Mouse (Mus musculus) lung, embryonic 15.5 days (tissue): ENCODE results near the gene Eif2b4. TPM values are rescaled to one million over a fixed set of nuclear protein-coding genes. Genes with fewer than 3 reads are reported as not detected.

Experiments
- ATAC-seq: fragments of 200-750 bp; cut with Nextera tagmentation; 2 replicates; pipeline ENCODE4 v1.8.0; 2017; ENCODE audit warnings: moderate number of reproducible peaks, borderline replicate concordance; ENCODE audit not compliant: low FRiP score, low TSS enrichment; ENCODE audit errors: extremely low read depth
- H3K27ac ChIP-seq: fragments of 300-500 bp; sonication (generic); 2 replicates; pipeline ENCODE4 v1.5.1; 2015; ENCODE audit warnings: moderate library complexity, mild to moderate bottlenecking, inconsistent platforms
- H3K27me3 ChIP-seq: fragments of 300-500 bp; sonication (generic); 2 replicates; pipeline ENCODE4 v1.6.1; 2015; ENCODE audit warnings: inconsistent platforms
- H3K36me3 ChIP-seq: fragments of 300-500 bp; sonication (generic); 2 replicates; pipeline ENCODE4 v1.6.1; 2015; ENCODE audit warnings: inconsistent platforms
- H3K4me1 ChIP-seq: fragments of 300-500 bp; sonication (generic); 2 replicates; pipeline ENCODE4 v1.6.1; 2015; ENCODE audit warnings: inconsistent platforms
- H3K4me2 ChIP-seq: fragments of 300-500 bp; sonication (generic); 2 replicates; pipeline ENCODE4 v1.6.1; 2015; ENCODE audit warnings: inconsistent platforms, mild to moderate bottlenecking, moderate library complexity
- H3K4me3 ChIP-seq: fragments of 300-500 bp; sonication (generic); 2 replicates; pipeline ENCODE4 v1.5.1; 2015; ENCODE audit warnings: mild to moderate bottlenecking, inconsistent platforms
- H3K9ac ChIP-seq: fragments of 300-500 bp; sonication (generic); 2 replicates; pipeline ENCODE4 v1.6.1; 2015; ENCODE audit warnings: inconsistent platforms
- H3K9me3 ChIP-seq: fragments of 300-500 bp; sonication (generic); 2 replicates; pipeline ENCODE4 v1.6.1; 2016; ENCODE audit warnings: inconsistent platforms
- WGBS: fragments of 180-500 bp; shearing (Covaris S2); methylation state at CpG from one replicate; pipeline ENCODE4 v1.1.7; 2015; 5-methylcytosine and 5-hydroxymethylcytosine counted together
- polyA plus RNA-seq: library from polyadenylated mRNA; unstranded; fragments of >200 nt; fragmentation: Nextera tagmentation; extraction: Ambion mirVana; gene quantifications from 2 replicates; pipeline ENCODE4 v1.2.1, GENCODE M21; 2015

Eif2b4 gene
- polyA plus RNA-seq = 61.2 and 64.3 TPM in 2 replicates

DNA sequence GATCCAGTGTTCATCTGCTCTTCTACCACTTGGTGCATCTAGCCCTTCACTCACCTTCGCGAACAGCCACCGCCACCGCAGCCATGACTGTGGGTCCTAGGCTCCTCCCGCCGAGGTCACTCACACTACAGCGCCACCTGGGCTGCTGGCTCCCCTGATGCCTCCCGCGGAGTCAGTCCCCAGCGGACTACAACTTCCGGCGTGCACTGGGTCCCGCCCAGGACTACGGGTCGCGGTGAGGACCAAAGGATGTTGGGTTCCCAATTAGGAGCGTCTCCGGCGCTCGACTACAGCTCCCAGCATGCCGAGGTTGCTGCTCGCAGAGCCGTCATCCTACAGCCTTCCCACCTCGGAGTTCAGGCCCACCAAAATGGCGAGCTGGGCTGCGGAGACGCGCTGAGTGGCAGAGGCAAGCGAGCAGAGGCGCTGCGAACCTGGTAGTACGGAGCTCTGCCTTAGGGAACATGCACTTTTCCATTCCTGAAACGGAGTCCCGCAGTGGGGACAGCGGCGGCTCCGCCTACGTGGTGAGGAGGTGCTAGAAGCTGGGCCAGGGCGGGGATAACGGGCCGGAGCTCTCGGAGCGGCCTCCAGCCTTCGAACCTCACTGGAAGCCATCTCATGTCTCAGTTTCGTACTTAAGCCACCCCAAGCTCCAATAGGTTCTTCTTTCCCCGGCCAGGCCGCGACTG is at the start of gene Eif2b4, which contains the start of gene Snx17:
TSS of gene Eif2b4 (minus strand) at position 492 of the 692 bp plus-strand sequence.
TSS of gene Snx17 (plus strand) at position 289 of the 692 bp plus-strand sequence.
- no peaks in the 10 kb centered on the region for H3K9me3 ChIP-seq
- H3K4me3 ChIP-seq = peak within 1 kb of the TSS; percentile 90
- no peaks in the 10 kb centered on the region for H3K27me3 ChIP-seq
- H3K4me2 ChIP-seq = peak within 1 kb of the TSS; percentile 63
- H3K4me1 ChIP-seq = peaks cover 19% of the 10 kb centered on the region
- under 1% methylated on average over 48 of the region's 48 CpGs for WGBS
- peak within 1 kb of the TSS; percentile 86 for H3K9ac ChIP-seq
- H3K27ac ChIP-seq = peak within 1 kb of the TSS; percentile 90
- peak; percentile 98 for ATAC-seq
- H3K36me3 ChIP-seq = peaks cover 67% of the 10 kb centered on the region

DNA sequence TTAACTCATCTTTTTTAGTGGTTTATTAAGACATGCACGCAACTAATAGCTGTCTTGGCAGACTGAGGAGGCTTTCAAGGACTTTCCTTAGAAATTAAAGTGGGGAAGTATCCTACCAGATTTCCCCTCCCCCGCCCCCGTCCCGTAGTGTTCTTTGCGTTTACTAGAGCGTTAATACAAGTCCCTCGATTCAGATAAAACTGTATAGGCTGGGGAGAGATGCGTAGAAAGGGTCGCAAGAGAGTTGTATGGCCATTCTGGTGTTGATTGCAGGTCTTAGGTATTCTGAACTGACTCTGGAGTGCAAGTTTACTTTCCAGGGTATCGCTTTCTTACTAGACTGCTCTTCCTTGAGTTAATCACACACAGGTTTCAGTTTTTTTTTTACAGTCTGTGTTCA is 49.0 kb upstream of the Eif2b4 start:
- ATAC-seq = no peak
- no peak overlapping the region for H3K27ac ChIP-seq
- H3K9ac ChIP-seq = peak overlapping the region; percentile 98
- H3K4me2 ChIP-seq = peak overlapping the region; percentile 92
- H3K4me3 ChIP-seq = peak overlapping the region; percentile 94
- H3K27me3 ChIP-seq = no peaks in the 10 kb centered on the region
- H3K36me3 ChIP-seq = peaks cover 36% of the 10 kb centered on the region
- H3K9me3 ChIP-seq = no peaks in the 10 kb centered on the region
- WGBS = 20% methylated on average over 10 of the region's 10 CpGs
- H3K4me1 ChIP-seq = peaks cover 9% of the 10 kb centered on the region

DNA sequence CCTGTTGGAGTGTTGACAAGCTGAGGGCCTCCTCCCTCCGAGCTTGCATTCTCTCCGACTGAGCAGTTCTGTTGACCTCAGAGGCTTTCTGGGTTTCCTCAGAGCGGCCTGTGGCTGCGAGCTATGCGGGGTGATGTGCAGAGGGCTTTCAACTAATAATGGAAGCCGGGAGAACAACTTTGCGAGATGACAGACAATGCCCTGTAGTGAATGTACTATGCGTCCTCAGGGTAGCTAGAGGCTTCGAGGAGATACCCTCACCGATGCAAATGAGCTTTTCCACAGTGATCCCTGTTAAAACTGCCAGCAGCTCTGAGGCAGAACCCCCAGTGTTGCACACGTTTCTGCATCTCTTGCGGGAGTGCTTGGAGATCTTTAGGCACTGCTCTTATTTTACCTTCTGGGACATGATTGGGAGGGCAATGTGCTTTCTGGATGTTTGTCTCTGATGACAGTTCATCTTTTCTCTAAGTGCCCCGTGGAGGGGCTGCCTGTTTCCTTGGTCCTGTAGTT is 48.3 kb upstream of the Eif2b4 start:
- Histone ChIP-seq H3K4me1 (peaks cover 9% of the 10 kb centered on the region), H3K9ac (peak overlapping the region; percentile 98), H3K9me3 (no peaks in the 10 kb centered on the region), H3K27me3 (no peaks in the 10 kb centered on the region), H3K4me2 (peak overlapping the region; percentile 92), H3K36me3 (peaks cover 30% of the 10 kb centered on the region), H3K4me3 (peak overlapping the region; percentile 94), H3K27ac (peak overlapping the region; percentile 99)
- under 1% methylated on average over 13 of the region's 13 CpGs for WGBS
- ATAC-seq = no peak

DNA sequence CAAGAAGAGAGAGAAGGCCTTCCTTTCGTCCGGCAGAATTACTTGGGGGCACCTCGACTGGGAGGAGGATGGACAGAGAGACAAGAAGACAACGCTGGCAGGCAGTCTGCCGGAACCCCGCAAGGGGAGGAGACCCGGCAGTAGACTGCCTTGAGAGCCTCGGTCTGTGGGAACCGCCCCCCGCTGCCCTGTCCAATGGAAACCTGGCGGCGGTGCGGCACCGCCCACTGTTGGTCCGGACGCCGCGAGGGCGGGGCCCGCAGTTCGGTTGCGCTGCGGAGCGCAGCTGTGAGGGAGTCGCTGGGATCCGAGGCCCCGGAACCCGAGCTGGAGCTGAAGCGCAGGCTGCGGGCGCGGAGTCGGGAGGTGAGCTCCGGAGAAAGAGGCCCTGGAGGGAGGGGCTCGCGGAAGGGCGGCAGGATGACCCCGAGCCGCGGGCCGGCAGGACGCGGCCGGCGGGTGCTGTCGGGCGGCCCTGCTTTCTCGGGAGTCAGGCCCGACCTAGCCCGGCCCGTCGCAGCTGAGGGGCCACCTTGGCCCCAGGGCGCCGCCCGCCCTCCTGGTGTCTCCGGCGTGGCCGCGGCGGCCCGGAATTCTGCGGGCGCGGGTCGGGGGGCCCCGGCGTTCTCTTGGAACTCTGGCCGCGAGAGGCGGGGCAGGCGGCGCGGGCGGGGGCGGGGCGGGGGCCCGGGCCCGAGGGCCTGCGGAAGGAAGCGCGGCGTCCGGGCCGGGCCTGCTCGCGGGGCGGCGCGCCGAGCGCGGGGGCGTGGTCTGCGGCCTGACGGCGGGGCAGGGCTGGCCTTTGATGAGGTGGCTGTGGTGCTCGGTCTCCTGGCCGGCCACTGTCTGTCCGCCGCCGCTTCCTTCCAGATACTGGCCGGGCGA is 47.6 kb upstream of the Eif2b4 start, which contains the start of the genes Nrbp1 and Gm9970:
TSS of gene Nrbp1 (plus strand) at position 228 of the 885 bp plus-strand sequence.
TSS of gene Gm9970 (minus strand) at position 596 of the 885 bp plus-strand sequence.
- H3K4me3 ChIP-seq = peak within 1 kb of the TSS; percentile 94
- H3K27me3 ChIP-seq = no peaks in the 10 kb centered on the region
- H3K27ac ChIP-seq = peak within 1 kb of the TSS; percentile 99
- H3K36me3 ChIP-seq = peaks cover 23% of the 10 kb centered on the region
- peak; percentile 99 for ATAC-seq
- under 1% methylated on average over 85 of the region's 103 CpGs for WGBS
- H3K9me3 ChIP-seq = no peaks in the 10 kb centered on the region
- peak within 1 kb of the TSS; percentile 98 for H3K9ac ChIP-seq
- H3K4me2 ChIP-seq = peak within 1 kb of the TSS; percentile 92
- H3K4me1 ChIP-seq = peaks cover 9% of the 10 kb centered on the region

DNA sequence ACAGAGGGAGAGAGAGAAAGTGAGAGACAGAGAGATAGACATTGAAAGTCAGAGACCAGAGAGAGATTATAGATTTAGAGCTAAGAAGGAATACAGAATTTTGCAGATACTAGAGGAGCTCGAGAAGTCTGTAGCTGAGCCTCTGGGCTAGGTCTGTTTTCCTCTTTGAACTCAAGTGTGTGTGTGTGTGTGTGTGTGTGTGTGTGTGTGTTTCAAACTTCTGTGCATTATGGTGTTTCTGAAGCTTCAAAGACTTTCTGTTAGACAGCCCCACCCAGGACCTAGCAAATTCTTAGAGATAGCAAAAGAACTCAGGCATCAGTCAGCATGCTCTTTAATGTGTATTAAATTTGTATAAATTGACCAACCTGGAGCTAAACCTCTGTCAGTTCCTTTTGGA is 33.4 kb upstream of the Eif2b4 start:
- 63% methylated on average over 1 of the region's 1 CpGs for WGBS
- Histone ChIP-seq H3K4me3 (no peak overlapping the region), H3K4me2 (no peak overlapping the region), H3K4me1 (peaks cover 1% of the 10 kb centered on the region; the same call in 1 of the 2 replicates), H3K27me3 (no peaks in the 10 kb centered on the region), H3K36me3 (no peaks in the 10 kb centered on the region), H3K27ac (no peak overlapping the region), H3K9ac (no peak overlapping the region), H3K9me3 (no peaks in the 10 kb centered on the region)
- no peak for ATAC-seq

DNA sequence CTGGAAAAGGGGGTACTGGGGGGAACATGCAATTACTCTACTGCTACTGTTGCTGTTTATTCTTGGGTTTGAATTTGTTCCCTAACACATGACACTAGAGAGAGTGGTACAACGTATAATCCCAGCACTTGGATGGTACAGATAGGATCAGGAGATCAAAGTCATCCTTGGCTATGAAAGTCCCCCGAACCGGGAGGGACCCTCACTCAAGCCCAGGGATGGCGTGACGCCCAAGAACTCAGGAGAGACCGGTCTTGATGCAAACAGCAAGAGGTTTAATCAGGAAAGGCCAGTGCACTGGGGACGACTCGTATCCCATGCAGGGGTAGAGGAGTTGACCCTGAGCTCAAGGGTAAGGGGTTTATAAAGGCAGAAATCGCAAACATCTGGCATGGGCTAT is 29.5 kb upstream of the Eif2b4 start:
- H3K27me3 ChIP-seq = no peaks in the 10 kb centered on the region
- H3K4me2 ChIP-seq = no peak overlapping the region
- ATAC-seq = no peak
- H3K27ac ChIP-seq = no peak overlapping the region
- 89% methylated on average over 9 of the region's 9 CpGs for WGBS
- no peaks in the 10 kb centered on the region for H3K9me3 ChIP-seq
- no peaks in the 10 kb centered on the region for H3K36me3 ChIP-seq
- H3K9ac ChIP-seq = no peak overlapping the region
- H3K4me1 ChIP-seq = peaks cover 14% of the 10 kb centered on the region
- H3K4me3 ChIP-seq = no peak overlapping the region

DNA sequence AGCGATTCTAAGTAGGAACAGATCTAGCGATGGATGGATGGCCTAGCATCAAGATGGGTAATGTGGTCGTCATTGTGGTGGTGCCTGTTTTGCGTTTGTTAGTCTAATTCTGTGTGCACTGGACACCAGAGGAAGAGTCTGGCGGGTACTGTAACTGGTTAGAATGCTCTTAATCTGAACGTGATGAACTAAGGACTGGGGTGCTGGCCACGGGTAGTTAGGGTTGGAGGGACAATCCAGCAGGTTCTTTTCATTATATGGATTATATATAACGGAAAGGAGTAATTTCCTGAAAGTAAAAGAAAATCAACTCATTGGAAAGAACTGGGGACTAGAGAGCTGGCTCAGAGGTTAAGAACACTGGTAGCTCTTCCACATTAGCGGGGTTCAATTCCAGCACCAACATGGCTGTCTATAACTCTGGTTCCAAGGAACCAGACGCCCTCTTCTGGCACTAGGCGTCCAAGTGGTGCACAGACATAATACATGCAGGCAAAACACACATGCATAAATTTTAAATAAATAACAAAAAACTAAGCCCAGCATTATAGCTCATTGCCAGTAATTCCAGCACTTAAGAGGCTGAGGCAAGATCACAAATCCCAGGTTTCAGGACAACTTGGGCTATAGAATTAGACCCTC is 28.2 kb upstream of the Eif2b4 start:
- Histone ChIP-seq H3K36me3 (no peaks in the 10 kb centered on the region), H3K4me3 (peak overlapping the region; percentile 89), H3K27me3 (no peaks in the 10 kb centered on the region), H3K9ac (peak overlapping the region; percentile 84), H3K4me1 (peaks cover 14% of the 10 kb centered on the region), H3K9me3 (no peaks in the 10 kb centered on the region), H3K4me2 (peak overlapping the region; percentile 73), H3K27ac (peak overlapping the region; percentile 83)
- ATAC-seq = no peak
- 14% methylated on average over 11 of the region's 11 CpGs for WGBS

DNA sequence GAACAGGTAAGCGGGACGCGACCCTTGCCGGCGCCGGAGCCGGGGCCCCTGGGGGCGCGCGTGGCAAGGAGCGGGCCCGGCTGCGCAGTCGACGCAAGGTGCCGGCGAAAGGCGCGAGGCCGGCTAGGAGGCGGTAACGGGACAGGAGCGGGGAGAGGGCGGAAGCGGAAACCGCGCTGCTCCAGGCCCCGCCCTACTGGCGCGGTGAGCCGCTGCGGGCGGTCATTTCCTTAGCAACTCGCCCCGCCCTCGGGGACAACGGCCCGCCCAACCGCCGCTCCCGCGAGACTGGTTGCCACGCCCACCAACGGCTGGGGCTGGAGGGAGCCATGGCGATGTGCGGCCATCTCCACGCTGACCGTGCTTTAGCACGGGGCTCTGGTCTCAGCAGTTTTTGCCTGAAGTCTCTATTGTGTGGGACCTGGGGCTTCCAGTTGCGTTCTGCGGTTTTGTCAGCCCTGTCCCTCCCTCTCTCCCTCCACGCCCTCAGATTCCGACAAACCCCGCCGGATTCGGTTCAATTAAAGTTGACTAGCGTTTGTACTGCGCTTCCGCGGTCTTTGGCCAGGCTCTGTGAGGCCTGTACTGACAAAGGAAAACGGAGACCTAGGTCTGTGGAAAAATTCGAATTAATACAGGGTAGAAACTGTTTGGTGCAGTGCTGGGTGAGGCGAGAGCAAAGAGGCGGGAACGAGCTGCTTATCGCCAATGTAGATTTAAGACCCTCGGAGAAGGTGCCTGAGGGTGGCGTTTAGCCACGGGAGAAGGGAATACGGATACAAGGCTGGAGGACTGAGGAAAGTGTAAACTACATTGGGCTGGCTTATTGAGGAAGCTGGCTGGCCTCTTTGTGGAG is 27.4 kb upstream of the Eif2b4 start, which contains the start of gene Ppm1g:
TSS of gene Ppm1g (minus strand) at position 240 of the 856 bp plus-strand sequence.
- WGBS = under 1% methylated on average over 67 of the region's 70 CpGs

DNA sequence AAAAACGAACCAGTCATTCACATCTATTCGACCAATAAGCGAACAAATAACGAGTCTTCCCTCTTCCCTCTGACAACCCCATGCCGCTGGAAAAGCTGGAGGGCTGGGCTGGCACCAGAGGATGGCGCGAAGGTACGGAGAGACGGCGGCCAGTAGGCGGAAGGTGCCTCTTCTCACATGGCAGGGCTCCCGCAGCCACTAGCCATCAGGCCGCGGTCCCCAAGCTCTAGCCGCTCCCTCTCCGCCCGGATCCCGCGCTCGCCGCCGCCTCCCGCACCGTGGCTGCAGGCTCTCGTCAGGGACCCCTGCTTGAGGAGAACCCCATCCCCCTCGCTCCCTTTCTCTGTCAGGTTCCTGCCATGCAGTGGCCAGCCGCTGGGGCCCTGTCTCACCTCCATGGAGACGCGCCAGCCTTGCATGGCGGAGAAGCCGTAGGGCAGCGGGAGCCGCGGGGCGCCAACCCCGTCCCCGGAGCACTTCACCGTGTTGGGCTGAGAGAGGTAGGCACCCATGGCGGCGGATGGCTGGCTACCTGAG is 26.7 kb upstream of the Eif2b4 start:
- Histone ChIP-seq H3K4me3 (peak overlapping the region; percentile 89), H3K27me3 (no peaks in the 10 kb centered on the region), H3K9ac (peak overlapping the region; percentile 84), H3K4me1 (peaks cover 14% of the 10 kb centered on the region), H3K36me3 (no peaks in the 10 kb centered on the region), H3K27ac (peak overlapping the region; percentile 88), H3K9me3 (no peaks in the 10 kb centered on the region), H3K4me2 (peak overlapping the region; percentile 73)
- peak; percentile 60 for ATAC-seq
- under 1% methylated on average over 40 of the region's 40 CpGs for WGBS

More for the DNA sequence above, 27.4 kb upstream of the Eif2b4 start, which contains the start of gene Ppm1g:
- Histone ChIP-seq H3K4me3 (peak within 1 kb of the TSS; percentile 89), H3K4me2 (peak within 1 kb of the TSS; percentile 73), H3K27ac (peak within 1 kb of the TSS; percentile 88), H3K9me3 (no peaks in the 10 kb centered on the region), H3K27me3 (no peaks in the 10 kb centered on the region), H3K4me1 (peaks cover 14% of the 10 kb centered on the region), H3K9ac (peak within 1 kb of the TSS; percentile 84), H3K36me3 (no peaks in the 10 kb centered on the region)
- peak; percentile 97 for ATAC-seq

DNA sequence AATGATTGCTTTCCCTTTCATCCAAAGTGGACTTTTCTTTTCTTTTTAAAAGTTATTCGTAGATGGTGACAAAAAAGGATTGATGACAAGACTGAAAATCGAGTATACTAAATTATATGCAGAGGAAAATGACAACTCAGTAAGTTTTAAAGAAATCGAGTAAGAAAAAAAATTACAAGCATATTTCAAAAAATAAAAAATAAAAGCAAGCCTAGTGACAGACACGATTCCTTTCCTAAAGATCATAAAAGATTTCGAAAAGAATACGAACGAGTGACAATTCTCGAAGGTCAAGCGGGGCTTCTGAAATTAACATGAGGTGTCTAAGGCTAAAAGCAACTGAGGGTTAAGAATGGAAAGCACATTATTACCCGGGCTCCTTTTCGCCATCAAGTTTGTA is 26.2 kb upstream of the Eif2b4 start:
- Histone ChIP-seq H3K4me1 (peaks cover 14% of the 10 kb centered on the region), H3K36me3 (no peaks in the 10 kb centered on the region), H3K9me3 (no peaks in the 10 kb centered on the region), H3K4me3 (peak overlapping the region; percentile 89), H3K27ac (peak overlapping the region; percentile 88), H3K4me2 (peak overlapping the region; percentile 73), H3K27me3 (no peaks in the 10 kb centered on the region), H3K9ac (peak overlapping the region; percentile 84)
- ATAC-seq = no peak
- whole genome bisulfite sequencing = 2% methylated on average over 11 of the region's 11 CpGs
